Mouse (Mus musculus) C2C12 (cell line): ENCODE data around the gene Pipox.

Experiments used
- CEBPB ChIP-seq: IDR thresholded peaks from one replicate; pipeline ENCODE4 v1.6.1; 2011; ENCODE audit warnings: low read depth, mild to moderate bottlenecking, control low read depth, moderate library complexity
- CTCF ChIP-seq: IDR thresholded peaks from one replicate; pipeline ENCODE4 v1.5.1; 2011; ENCODE audit not compliant: control insufficient read depth, insufficient read depth, insufficient read length
- FOSL1 ChIP-seq: IDR thresholded peaks from one replicate; pipeline ENCODE4 v1.8.0; 2011; ENCODE audit warnings: mild to moderate bottlenecking, low read length; ENCODE audit not compliant: poor library complexity, insufficient read depth, severe bottlenecking
- MAX ChIP-seq: IDR thresholded peaks from one replicate; pipeline ENCODE4 v1.6.1; 2011; ENCODE audit warnings: mild to moderate bottlenecking, control low read depth
- MYOD1 ChIP-seq: IDR thresholded peaks from one replicate; pipeline ENCODE4 v1.6.1; 2011; ENCODE audit warnings: low read depth; ENCODE audit not compliant: control insufficient read depth, insufficient read length
- MYOG ChIP-seq: IDR thresholded peaks from one replicate; pipeline ENCODE4 v1.6.1; 2011; ENCODE audit not compliant: control insufficient read depth, insufficient read length; ENCODE audit errors: extremely low read depth
- USF1 ChIP-seq: IDR thresholded peaks from one replicate; pipeline ENCODE4 v1.6.1; 2011; ENCODE audit warnings: low read depth, mild to moderate bottlenecking, control low read depth, moderate library complexity

DNA sequence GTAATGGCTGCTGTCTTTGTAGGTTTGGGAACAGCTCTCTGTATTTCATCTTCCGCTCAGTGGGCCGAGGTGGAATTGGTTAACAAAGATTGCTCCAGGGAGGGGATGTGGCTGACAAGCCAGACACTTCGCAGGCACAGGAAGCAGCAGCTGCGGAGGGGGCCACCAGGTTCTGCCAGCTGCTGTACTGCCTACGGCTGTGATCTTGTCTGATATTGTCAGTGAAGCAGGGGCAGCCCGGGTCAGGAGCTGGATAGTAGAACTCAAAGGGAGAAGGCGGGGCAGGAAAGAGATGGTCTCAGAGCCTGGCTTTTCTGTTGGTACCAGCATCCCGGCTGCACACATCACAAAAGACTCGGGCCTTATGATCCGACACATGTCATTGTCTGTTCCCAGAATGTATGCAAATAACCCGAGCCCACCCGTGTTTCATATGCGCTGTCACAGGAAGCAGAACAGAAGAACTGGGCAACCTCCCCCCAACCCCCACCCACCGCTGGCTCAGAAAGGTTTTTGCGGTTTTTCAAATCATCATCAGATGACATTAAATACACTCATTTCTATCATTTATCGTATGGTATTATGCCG is 6.4 kb downstream of the Pipox start:
- TF ChIP-seq USF1 (no peak), CTCF (no peak), FOSL1 (no peak), MAX (no peak), MYOD1 (no peak), MYOG (no peak), CEBPB (no peak)
